Mouse (Mus musculus) left cerebral cortex, adult 9 months (tissue): ENCODE data around the gene Suclg1.
A peak's percentile ranks its signal among the peaks of the same experiment; 100 is the strongest.

Source experiments
- DNase-seq, 2 experiments: peaks; one replicate each; pipeline ENCODE4 v3.0.0; 2022; ENCODE audit warnings: low spot score in 2 of 2

Gene Suclg1

DNA sequence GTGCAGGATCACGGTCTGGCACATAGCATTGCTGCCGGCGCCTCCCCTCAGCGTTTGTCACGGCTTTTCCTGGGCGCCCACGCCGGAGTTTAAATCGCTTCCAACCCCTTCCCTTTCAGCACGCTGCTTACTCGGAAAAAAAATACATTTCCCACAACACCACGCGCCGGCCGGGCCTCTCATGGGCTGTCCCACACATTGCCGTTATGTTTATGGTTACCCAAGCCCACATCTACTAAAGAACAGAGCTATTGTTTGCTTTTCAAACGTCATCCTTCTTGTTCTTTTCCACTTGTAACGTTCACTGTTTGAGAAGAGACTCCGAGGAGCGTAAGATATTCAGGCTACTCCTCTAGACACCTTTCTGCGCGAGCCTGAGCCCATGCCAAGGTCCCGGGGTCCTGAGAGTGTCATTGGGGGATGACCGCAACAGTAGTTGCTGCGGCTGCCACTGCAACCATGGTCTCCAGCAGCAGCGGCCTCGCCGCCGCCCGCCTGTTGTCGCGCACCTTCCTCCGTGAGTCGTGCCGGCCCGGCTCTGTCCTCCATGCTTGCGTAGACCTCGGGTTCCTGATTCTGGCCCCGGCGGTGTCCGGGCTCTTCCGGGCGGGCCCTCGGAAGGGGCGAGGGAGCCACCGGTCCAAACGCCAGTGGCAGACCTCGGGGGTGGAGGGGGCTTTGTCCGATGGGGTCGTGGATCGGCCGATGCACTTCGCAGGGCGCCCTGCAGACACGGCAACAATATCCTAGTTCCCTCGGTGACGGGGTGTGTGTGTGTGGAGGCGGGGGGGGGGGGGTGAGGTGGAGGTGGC is at the start of gene Suclg1:
Suclg1 (plus strand) TSS at position 146 of the 812 bp plus-strand sequence.
- DNase-seq, result peak; percentile 83 to 94

DNA sequence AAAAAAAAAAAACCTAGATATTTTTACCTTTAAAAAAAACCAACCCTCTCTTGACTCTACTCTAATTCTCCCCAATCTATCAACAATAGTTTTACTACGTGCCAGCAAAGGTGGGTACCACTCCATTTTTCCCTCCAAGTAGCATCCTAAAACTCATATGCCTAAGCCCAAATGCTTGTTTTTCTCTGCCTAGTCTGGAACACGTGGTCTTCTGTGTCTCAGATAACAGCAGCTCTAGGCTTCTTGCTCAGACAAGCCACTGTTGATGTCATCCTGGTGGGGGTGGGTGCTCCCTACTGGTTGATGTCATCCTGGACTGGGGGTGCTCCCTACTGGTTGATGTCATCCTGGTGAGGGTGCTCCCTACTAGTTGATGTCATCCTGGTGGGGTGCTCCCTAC is 44.5 kb upstream of the Suclg1 start:
- DNase-seq, result no peak

DNA sequence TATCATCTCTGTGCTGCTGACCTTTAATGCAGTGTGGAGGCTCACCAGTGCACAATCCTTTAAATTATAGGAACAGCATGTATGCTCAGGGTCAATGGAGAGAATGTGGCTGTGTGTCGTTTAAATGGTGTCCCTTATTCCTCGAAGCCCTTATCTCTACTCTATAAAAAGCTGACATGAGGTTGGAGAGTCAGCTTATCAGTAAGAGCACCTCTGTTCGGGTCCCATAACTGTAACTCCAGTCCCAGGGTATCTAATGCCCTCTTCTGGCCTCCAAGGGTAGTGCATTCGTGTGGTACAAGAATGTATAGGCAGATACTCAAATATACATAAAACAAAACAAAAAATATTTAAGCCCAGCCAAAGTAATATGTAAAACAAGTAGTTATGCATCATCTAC is 43.2 kb upstream of the Suclg1 start:
- no peak for DNase-seq

DNA sequence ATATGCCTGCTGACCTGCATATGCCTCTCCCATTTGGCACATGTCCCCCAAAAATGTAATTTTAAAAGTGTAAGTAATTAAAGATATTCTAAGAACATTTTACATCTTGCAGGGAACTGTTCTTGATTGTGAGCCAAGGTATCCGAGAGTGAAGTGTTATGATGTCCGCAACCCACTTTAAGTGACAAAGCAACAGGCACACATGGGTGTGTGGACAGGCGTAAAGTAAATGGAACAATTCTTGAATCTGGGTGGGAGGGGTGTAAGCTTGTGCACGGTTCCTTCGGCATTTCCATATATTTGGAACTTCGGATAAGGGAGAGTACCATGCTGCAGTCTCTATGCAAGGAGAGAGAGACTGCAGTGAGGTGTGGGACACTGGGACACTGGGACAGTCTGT is 38.6 kb upstream of the Suclg1 start:
- no peak for DNase-seq

DNA sequence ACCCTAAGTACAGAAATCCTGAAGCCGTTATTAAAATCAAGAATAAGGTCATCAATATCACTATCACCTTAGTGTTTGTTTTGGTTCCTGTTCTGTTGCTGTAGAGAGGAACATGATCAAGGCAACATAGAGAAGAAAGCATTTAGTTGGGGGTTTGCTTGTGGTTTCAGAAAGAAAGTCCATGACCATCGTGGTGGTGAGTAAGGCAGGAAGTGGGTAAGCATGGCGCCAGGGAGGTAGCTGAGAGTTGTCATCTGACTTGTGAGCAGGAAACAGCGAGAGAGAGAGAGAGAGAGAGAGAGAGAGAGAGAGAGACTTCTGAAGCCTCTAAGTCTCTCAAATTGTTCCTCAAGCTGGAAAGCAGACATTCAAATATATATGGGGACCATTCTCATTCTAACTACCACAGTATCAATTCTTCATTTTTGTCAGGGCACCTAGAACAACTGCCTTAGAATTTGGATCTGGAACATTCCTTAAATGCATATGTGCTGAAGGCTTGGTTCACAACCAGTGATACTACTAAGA is 37.7 kb upstream of the Suclg1 start:
- no peak for DNase-seq

DNA sequence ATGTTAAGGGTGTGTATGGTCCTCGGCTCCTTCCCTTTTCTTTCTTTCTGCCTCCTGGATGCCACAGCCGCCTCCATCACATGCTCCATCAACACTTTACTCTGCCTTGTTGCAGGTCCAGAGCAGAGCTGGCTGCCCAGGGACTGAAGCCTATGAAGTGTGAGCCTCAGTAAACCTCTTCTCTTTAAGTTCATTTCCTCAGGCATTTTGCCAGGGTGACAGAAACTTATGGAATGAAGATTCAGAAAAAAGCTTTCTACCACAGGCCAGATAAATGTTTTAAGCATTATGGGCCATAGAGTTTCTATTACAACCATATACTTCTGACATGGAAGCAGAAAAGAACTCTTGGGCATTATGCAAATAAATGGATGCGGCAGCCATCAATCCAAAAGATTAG is 37.1 kb upstream of the Suclg1 start:
- no peak for DNase-seq

DNA sequence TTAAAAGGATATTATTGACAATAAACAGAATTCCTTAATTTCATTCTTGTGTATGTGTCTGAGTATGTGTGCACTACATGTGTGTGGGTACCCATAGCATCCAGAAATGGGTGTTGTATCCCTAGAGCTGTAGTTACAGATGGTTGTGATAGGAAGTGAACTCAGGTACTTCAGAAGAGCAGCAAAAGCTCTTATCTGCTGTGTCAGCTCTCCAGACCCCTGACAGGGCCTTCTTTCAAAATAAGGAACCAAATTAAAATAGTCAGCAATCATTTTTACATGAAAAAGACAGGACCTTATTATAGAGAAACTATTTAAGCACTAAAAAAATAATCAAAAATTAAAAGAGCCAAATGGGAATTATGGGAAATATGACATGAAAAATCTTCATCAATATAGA is 36.6 kb upstream of the Suclg1 start:
- no peak for DNase-seq

DNA sequence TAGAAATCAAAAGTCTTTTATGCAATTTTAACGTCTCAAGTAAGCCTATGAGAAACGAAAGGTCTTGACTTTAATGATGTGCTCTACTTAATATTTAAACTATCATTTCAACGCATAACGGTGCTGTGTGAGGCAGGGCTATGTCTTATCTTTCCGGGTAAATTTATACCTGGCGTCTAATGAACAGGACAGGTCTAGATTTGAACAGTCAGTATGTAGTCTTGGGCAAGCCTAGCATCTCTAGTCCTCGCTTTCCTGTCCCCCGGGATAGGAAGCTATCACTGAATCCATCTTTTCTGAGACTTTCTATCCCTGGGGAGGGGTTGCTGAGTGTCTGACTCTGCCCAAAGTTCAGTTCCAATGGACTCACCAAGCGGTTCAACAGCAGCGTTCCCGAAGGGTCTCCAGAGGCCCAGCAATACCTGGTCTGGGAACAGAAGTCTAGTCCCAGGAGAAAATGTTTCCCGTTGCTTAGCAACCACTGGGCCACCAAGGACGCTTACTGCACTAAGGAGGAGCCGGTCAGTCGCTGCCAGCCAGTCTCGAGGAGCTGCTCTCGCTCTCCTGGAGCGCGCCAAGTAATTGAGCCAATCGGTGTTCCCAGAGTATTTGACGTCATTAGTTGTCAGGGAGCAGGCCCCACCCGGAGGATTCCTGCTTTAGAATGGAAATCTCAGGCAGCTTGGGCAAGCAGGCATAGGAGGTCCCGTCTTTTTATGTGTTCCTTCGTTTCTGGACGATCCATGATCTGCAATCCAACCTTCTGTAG is 26.8 kb upstream of the Suclg1 start, which contains the start of gene Dnah6:
Dnah6 (minus strand) TSS at position 463 of the 769 bp plus-strand sequence.
- peak; percentile 91 to 94 for DNase-seq

DNA sequence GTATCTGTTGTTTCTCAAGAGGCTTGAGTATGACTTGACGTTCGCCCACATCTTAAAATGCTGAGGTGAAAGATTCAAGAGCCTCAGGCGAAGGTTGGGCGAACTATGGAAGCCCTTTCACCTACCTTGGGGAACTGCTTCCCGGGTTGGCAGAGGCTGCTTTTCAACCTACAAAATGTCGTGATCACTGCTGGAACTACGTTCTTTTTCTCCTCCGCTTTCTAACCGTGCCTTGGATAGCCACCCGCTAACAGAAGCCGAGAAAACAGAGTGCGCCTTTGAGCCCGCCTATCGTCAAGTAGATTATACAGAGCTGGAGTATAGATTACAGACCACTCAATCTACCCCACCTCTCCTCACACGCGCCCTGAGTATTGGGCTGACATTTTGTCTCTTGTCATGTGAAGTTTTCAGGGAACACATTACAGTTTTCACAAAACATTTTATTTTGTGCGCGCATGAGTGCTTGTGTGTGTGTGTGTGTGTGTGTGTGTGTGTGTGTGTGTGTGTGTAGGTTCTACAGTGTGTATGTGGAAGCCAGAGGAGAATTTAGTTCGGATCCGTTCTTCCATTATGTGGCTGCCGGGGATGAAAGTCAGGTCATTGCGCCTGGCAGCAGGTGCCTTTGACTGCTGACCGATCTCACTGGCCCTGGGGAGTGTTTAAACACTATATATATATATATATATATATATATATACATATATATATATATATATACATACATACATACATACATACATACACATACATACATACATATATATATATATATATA is 26.0 kb upstream of the Suclg1 start:
- peak in 1 of 2 experiments; percentile 26 for DNase-seq

DNA sequence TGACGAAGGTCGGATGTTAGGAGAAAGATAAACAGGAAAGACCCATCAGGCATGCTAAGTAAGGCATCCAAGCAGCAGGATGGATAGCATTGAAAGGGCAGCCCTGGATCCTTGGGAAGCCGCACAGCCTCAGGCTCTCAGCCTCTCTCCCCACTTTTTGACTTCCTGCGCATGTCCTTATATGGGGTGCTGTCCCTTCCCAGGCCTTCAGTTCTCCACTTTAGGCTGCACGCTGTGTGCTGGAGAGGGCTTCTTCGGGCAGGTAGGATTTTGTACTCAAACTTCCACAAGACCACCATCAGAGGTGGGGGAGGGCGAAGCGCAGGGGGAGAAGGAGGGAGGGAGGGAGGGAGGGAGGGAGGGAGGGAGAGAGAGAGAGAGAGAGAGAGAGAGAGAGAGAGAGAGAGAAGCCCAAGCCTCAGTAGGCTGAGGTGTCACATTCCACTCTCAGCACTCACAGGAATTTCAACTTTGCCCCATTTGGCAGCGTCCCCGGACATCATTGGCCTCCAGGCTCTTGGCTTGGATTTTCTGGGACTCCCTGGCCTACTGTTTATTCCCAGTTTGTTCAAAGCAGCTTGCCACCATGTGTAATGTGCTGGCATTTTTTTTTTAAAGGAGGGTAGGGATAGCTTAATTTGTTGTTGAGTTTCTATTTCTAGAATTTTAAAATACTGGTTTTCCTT is 25.2 kb upstream of the Suclg1 start:
- DNase-seq, result peak in 1 of 2 experiments; percentile 40

DNA sequence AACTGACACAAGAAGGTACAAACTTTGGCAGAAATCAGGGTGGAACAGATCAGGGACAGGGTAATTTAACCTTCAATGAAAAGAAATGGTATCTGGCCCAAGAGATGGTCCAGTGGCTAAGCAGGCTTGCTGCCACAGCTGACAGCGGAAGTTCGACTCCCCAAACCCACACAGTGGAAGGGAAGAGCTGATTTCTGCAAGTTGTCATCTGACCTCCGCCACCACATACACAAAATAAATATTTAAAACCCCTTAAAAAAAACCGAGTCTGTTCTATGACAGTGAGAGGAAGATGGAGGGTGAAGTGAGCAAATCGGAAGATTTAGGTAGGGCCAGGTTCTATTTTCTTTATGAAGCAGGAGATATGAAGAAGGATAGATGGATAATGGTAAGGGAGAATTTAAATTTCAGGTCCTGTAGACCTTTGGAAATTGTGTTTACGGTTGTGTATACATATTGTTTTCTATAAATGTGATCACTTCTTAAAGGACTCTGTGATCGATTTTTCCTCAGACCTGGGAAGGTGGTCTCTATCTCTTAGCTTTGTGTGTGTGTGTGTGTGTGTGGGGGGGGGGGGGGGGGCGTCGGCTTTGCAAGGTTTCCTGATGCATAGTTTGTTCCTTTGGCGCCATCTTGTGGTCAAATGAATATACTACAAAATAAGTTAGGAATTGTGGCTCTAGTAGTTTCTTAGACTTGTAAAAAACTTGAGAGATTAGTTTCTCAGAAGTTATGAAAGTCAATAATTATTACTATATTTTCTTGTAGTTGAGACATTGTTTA is 20.6 kb upstream of the Suclg1 start:
- no peak for DNase-seq

DNA sequence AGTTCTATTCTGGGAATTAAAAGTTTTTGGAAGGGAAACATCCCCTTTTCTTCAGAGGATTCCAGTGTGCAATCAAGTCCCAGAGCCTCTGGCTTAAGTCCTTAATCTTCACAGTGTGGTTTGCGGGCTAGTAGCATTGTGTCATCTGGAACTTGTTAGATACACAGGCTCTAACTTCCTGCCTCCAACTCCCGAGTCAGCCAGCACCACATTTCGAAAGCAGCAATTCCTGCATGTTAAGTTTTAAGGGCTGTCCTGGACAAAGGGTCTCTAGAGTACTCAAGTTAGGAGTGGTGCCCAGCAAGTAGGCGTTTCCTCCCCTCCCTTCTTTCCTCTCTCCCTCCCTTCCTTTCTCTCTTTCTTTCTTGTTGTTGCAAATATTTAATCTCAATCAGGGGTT is 19.8 kb upstream of the Suclg1 start:
- DNase-seq, result no peak

DNA sequence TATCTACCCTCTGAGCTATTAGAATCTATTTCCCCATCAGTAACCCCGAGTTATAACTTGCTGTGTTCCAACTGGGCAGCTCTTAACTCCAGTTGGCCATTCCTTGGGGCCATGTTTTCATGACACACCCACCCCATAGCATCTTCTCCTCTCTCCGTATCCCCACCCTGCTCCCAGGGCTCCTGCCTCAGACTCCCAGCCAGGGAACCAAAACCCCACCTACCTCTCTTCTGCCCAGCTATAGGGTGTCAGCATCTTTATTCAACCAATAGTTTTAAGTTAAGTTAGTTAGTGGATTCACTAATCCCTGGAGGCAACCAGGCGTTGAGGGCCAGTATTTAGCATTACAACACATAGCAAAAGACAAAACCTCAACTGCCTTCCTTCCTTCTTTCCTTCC is 19.3 kb upstream of the Suclg1 start:
- DNase-seq, result no peak

DNA sequence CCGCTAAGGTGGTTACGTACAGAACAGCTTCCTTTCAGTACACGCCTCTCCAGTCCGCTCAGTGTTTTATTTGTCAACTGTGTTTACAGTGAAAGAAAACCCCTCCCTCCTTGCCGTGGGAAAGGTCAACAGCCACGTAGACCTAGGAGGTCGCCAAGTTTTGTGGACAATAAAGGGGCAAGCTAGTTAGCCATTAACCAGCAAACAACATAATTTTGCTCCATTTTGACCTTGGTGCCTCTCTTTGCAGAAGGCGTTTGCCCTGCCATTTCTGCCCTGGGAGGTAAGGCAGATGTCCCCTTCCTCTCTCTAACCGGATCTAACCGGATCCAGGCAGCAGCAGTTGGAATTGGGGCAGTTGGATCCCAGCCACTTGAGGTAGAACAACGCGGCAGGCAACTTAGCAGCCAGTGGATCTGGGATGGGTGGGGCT is 16.0 kb upstream of the Suclg1 start:
- no peak for DNase-seq

DNA sequence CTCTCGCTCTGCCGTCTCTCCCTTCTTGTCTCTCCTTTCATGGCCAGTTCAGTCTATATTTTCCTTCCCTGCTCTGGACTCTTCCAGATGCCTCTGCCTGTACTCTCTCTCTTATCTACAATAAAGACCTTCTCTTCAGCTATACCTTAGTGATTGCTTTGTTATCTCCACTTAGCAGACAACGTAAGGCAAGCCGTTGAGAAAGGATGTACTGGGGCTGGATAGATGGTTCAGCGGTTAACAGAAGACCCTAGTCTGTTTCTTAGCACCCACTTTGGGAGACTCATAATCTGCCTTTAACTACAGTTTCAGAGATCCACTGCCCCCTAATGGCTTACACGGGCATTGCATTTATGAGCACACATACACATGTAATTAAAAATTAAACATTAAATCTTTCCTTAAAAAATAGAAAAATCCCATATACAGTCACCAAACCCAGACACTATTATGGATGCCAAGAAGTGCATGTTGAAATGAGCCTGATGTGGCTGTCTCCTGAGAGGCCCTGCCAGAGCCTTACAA is 14.9 kb upstream of the Suclg1 start:
- no peak for DNase-seq

DNA sequence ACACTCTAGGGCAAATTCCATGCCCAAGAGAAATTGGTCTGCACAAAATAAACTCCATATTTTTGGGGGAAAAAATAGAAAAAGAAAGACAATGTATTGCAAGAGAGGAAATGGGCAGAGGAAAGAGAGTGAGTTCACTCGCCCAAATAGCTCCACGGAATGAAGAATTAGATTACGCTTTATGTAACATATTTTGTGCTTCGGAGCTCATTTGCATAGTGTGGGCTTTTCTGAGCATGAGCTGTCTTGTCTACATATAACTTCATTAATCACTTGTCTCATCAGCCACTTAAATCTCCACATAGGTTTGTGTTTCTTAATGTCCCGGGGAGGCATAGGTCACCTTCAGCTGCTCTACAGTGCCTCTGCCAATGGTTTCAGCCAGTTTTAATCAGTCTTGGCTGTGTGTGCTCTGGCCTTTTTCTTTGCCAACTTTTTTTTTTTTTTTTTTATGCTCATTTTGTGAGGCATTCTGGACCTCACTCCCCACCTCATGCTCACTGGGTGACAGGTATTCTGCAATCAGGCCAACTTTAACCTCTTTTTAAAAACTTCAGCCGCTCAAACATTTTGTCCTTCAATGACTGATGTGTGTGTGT is 13.8 kb upstream of the Suclg1 start:
- DNase-seq, result no peak

DNA sequence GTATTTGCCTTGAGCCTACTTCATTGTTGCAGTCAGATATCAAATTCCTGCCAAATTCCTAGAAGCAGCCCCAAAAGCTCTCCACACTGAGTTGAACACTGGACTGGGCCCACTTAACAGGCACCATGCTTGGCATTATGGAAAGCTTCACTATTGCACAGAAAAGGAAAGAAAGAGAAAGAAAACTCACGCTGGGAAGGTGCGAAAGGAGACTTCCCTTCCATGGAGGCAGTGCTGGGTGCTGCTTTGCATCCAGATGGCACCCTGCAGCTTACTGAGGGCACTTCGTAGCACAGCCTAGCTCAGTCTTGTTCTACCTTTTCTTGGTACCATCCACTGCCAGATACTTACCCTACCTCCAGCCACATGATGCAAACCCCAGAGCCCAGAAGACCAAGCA is 12.5 kb upstream of the Suclg1 start:
- no peak for DNase-seq

DNA sequence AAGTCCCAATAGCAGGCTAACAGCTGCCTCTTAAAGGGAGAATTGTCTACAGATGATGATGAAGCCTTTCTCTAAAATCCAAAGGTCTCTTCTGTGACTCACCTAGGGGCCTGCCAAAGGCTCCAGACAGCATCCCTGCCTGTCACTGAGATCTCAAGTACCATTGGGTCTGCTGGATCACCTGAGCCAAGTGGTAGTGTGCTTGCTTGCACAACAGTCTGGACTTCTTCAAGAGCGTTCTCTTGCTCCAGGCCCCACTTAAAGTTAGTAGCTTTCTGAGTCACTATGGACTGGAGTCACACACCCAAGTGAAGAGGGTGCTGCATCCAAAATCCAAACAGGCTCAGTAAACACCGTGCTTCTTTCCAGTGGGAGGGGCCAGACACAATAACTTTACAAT is 1.4 kb upstream of the Suclg1 start:
- DNase-seq, result no peak

DNA sequence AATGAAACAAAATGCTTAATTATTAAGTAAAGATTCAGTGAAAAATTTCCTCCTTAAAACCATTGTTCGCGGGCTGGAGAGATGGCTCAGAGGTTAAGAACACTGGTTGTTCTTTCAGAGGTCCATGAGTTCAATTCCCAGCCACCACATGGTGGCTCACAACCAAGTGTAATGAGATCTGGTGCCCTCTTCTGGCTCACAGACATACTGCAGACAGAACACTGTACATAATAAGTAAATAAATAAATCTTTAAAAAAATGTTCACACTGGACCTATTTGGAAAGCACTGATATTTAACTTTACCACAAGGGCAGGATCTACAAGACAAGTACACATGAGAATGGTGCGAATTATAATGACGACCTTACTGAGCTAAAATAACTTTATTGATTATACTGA is 730 bp upstream of the Suclg1 start:
- no peak for DNase-seq

DNA sequence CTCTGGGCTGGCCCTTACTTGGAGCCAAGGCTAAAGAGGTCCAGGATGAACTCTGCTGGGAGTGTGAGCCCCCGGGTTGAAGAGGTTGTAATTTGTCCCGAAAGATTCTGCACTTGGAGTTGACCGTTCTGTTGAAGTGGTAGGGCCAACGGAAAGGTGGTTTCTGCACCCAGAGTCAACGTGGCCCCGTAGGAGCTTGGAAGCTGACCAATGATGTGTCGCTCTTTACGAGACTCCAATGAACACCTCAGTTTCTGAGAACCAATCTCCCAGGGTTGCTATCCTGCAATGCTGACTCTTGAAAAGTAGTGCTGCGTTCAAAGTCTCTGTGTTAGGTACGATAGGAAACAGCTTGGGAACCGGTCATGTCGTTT is 854 bp downstream of the Suclg1 start:
- DNase-seq, result no peak
